Mouse (Mus musculus): ENCODE results near the gene Idh3g.

- TF ChIP-seq CTCF (IDR thresholded peaks at IDR 0.05; ENCODE audit: insufficient read depth, low read length) (no peak), POLR2A (IDR thresholded peaks at IDR 0.05; ENCODE audit: borderline replicate concordance, extremely low read depth, low read depth, low read length) (no peak)
These were observed 41.8 kb downstream of the Idh3g start for GRCm38 (mm10) chrX:73744774-73745481.
